Mouse (Mus musculus) lung, adult 10 weeks (tissue): ENCODE data around the gene Gm7714. TPM values are rescaled to one million over a fixed set of nuclear protein-coding genes. Genes with fewer than 3 reads are reported as not detected.

Experiments used
- polyA plus RNA-seq: library from polyadenylated mRNA; stranded (reverse); fragments of 350-450 nt; fragmentation: Illumina TruSeq; extraction: RNeasy Lipid Tissue Mini Kit (QIAGEN cat#74804); gene quantifications from one replicate; pipeline ENCODE4 v1.2.3, GENCODE M21; 2014; ENCODE audit warnings: low read depth, low replicate concordance; ENCODE audit not compliant: insufficient read depth

Gene Gm7714
- not detected for polyA plus RNA-seq

DNA sequence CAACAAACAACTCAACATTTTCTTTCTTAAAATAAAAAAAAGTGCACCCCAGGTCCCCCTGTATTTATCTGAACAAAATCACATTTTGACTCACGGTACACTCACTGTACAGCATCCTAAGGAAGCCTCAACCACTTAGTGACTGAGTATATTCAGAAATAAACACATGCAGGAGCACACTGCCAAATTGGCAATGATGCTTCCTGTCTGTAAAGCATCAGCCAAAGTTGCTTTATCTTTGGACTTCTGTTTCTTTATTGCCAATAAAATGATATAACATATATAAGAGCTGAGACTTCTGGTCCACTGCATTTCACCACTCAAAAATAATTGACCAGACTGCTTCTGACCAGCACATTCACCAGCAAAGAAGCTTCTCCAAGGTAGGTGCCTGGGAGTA, at the start of gene Gm7714:
Gm7714 (plus strand) TSS at position 301 of the 400 bp plus-strand sequence.

DNA sequence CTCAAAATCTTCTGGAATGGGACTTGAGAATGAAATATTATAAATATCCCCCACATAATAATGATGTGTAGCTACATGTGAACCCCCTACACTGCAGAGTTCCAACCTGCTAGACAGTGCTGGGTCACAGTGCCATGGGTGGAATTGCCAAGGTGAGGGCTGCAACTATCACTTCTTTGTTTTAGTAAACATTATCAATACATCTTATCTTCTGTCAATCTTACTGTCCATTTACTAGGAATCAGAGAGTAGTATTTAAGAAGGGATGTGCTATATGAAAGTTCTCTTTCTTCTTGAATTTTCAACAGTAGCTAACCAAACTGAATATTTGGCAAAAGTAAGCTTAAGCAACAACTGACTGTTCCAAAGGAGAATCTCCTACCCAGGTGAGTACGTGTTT, 48.3 kb downstream of the Gm7714 start, which contains the start of gene Prol1:
Prol1 (plus strand) TSS at position 301 of the 400 bp plus-strand sequence.

Other genes with a start within 250 kb of the Gm7714 start
- gene Smr2, start 182.4 kb upstream of the Gm7714 start, polyA plus RNA-seq: not detected
- gene Gm11116, start 157.4 kb upstream of the Gm7714 start, polyA plus RNA-seq: not detected
- not detected for gene Gm11115, start 114.8 kb upstream of the Gm7714 start, polyA plus RNA-seq
- gene Prol1, start 48.4 kb downstream of the Gm7714 start, polyA plus RNA-seq: not detected
- 0.24 TPM for gene Amtn, start 107.2 kb downstream of the Gm7714 start, polyA plus RNA-seq
- not detected for gene Ambn, start 187.1 kb downstream of the Gm7714 start, polyA plus RNA-seq
- not detected for gene Enam, start 219.1 kb downstream of the Gm7714 start, polyA plus RNA-seq